Mouse (Mus musculus) right cerebral cortex, adult 18-20 months (tissue): ENCODE data around the gene Ctla4.

Experiments
- DNase-seq: peaks from one replicate; pipeline ENCODE4 v3.0.0; 2022; ENCODE audit warnings: mixed read lengths

Gene Ctla4

DNA sequence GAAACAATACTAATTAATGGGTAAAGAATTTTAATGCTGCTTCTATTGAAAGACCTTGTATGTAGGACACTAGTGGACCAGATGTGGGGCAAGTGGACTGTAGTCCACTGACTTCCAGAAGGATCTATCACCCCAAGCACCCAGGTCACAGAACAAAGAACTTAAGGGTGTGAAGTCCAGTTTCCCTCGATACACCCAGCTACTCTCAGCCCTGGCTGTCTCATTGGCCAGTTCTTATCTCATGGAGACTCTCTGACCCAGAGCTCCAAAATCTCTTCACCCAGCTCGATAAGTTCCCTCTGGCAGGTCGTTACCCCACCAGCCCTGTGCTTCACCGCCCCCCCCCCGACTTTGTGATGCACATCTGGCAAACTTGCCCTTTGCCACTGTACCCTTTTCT lies 20.8 kb upstream of the Ctla4 start:
- no peak for DNase-seq

DNA sequence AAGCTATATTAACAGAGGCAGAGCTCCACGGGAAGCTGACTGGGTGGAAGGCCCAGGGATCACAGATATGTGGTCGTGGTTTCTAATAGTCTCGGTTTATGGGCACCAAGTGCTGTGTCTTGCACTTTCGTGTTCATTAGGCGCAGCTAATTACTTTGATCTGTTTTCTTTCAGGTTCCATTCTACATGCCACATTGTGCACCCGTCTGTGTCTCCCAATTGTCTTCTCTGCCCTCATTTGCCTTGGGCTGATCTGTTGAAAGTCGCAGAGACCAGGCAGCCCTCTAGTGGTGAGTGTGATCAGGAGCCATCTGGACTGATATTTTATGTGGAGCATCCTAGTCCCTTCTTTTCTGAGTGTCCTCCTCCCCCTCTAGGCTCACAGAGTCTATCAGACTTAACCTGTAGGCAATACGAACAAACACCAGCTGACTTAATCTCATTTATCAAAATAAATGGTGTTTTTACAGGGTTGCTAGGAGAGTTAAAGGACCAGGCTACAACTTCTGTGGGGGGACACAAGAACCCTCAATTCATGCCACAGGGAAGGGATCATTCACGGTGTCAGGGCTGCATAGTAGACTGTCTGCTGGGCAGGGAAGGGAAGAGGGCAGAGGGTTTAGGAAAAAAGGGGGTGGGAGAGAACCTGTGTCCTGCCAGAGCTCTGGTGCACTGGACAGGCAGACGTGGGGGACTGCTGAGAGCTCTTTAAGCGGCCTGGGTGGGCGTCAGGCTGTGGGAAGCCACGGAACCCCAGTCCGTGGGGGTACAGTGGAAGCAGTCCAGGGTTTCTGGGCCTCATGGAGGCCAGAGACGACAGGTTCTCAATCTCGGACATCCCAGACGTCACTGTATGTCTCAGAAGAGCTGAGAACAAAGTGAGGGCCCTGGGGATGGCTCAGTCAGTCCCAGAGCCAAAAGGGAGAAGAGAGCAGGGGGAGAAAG lies 18.2 kb upstream of the Ctla4 start:
- peak; percentile 55 for DNase-seq

DNA sequence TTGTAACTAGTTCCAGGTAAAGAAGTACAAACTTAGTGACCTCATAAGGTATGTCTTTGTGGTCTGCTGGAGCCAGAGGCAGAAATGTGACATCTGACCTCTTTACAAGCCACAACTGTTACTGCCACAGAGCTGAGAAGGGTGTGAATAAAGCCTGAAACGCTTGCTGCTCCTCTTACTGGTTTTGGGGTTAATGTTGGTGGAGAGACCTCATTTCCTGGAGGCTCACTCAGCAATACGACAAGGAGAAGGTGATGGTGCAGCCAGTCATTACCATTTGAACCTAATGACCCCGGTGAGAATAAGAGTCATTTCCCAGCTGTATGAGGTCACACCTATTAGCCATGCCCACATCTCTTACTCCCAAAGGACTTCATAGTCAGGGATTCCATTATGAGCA lies 11.5 kb upstream of the Ctla4 start:
- no peak for DNase-seq

DNA sequence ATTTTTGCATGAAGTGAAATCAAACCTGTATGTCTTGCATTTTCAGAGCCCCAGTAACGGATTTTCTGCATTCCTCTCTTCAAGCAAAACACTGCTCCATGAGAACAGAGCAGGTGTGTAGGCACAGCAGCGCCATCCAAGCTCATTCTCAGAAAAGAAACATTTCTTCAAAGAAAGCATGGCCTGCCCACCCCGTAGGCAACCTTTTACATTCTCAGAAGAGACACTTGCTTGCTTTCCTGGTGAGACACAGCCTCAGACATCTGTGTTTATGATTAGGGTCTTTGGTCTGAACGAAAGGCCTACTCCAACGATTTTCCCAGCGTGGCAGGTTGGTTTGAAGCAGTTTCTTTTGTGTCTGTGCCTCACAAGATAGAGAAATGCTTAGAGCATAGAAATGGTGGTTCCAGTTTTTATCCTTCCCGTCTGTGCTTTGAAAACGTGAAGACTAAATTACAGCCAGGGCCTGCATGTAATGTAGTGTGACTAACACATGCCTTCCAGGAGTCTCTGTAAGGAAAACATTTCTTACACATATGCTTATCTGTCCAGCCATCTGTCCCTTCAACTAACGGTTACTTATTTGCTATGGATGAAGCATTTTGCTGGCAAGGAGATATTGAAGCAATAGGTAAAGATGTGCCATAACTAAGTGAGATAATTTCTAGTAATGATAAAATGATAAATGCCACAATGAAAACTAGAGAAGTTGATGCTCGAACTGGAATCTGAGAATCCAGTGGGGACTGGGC lies 6.5 kb upstream of the Ctla4 start:
- no peak for DNase-seq

DNA sequence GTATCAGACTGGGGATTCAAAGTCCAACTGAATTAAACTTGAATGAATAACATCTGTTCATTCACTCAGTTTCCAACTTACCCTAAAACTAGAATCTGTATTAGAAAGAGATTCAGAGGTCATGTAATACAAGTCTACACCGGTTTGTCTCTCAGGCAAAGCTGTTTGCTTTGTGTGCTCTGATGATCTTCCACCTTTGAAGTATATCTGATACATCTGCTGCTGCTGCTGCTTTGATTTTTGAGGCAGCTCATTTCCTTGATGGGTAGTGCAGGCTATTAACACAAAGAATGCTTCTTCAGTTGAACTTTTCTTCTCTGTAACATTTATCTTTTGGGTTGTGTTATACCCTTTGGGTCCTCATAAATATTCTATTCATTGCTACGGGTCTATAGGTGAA lies 4.0 kb upstream of the Ctla4 start:
- no peak for DNase-seq

DNA sequence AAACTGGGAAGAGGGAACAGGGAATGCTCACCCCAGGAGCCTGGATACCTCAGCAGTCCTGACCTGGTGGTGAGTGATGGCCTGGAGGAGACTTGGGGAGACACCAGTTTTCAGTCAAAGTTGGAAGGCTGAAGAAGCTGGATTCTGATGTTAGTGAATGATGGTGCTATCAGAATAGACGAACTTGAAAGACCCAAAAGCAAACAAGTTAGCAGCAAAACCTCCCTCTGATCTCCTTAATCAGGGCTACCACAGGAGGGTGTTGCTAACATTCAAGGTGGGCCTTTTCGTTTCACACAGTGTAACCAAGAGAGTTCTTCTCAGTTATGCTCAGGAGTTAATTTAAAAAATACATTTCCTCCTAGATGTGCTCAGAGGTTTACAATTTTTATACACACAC lies 3.5 kb upstream of the Ctla4 start:
- no peak for DNase-seq

DNA sequence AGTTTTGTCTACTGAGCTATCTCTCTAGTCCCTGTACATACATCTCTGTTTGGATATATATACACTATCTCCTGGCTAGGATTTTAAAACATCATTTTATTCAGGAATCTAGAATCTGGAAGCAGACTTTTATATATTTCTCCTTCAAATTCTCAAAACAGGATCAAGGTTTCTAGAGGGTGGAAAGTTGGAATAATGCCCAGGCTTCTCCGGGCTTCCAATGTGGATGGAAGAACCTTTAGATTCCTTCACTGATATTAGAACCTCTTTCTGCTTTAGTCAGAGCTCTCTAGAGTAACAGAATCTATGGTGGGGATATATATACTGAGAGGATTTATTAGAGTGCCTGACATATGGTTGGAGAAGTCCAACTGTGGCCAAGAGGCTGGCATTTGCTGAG lies 2.2 kb upstream of the Ctla4 start:
- no peak for DNase-seq

DNA sequence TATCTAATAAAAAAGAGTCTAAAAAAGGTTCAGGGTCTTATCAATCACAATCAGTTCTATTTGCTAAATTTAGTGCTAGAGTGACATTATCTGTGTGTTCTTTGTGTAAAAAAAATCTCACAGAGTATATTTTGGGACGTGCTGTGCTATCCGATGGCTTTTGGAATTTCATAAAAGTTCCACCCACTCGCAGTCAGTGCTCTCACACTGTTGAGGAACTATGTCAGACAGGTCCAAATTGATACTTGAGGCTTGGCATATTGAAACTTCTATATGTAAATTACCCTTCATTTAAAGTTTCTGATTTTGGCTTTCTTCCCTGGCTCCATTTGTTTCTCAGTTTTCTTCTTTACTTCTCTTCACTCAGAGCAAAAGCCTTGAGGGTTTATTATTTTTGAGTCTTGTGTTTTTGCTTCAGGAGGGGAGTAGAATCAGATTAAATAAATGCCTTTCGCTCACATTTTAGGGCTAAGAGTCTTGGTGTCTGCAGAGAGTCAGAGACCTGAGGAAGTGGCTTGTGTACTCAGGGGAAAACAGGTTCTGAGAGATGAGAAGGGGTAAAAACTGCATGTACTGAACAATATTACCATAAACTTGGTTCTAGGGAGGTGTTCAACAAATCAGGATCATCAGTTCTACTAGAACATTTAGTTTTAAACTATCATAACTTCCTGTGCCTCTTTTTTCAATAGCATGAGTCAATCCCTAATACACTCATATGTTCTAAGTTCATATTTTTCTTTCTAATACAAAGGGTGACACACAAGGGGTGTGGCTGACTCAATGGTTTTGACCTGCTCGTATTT lies 11.5 kb downstream of the Ctla4 start:
- DNase-seq: peak; percentile 10

DNA sequence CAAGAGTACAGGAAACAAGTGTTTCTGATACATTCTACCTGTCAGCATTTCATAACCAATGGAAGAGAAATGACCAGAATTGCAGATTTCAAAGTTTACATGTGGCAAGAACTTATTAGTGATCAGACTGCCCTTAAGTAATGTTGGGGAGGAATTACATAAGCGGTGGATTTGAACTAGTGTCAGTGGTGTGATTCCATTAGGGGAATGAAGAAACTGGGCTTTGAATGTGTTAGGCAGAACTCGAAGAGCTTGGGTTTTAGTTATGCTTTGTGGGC lies 12.1 kb downstream of the Ctla4 start:
- DNase-seq: no peak

DNA sequence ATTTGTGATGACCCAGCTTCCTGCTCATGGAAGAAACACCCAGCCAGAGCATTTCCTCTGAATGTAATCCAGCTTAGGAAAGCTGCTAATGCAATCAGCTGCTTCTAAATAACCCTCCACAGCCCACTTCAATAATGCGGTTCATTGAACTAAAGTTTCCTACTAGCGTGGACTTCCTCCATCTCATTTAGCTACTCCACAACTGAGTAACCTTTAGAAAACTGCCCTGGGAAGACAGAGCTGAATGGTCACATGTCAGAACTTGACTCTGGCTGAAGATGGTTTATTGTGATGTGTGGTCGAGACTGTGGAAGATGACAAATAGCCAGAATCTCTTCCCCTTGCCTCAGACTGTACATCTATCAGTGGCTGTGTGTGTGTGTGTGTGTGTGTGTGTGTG lies 12.4 kb downstream of the Ctla4 start:
- DNase-seq: no peak

DNA sequence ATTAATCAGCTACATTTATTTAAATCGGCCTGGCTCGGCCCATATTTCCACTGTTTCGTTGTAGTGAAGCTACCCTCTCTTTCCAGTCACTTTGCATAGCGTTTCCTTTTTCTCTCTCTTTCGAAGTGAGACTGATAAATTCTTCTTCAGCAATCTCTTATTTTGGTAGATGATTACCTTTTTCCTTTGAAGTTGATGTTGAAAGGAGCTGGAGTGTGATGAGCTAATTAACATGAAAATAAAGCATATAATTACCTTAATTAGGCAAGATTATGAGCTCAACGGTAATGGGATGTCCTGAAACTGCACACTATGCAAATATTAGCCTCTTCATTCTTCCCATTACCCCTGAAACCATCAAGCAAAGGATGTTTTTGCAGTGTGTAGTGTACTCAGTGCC lies 15.7 kb downstream of the Ctla4 start:
- no peak for DNase-seq

DNA sequence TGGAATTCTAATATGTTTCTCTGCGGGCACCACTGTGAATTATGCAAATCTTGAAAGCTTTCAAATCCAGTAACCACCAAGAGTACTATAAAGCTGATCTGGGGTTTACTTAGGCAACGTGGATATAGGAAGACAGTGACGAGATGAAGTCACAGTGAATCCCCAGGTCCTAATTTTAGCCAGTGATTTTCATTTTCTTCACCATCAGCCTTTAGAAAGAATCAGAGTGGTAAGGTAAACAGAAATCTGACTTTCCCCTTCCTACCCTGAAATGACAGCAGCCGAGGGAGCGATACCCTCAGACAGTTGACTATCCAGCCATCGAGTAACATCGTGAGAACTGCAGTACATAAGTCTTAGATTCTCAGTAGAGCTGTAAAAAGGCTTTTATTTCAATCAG lies 16.3 kb downstream of the Ctla4 start:
- DNase-seq: no peak

DNA sequence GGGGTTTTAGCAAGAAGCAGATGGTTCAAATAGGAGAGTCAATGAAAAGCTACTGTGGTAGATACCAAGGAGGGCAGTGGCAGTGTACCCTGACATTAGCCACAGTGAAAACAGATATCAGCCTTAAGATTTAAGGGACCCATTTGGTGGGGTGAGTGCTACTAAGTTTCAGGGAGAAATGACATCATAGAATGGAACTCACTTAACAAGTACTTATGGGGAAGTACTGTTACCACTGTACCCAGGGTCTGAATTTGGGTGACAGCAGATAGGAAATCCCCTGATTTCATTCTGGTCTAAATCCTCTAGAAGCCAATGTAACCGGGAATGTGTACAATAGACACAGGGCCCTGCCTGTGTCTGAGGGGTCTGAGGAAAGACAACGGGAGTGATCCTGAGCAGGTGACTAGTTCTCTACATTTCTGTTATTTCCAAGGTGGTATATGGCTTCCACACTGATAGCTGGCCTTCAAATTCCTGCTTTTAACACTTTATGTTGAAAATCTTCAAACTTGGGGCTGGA lies 17.7 kb downstream of the Ctla4 start:
- no peak for DNase-seq

DNA sequence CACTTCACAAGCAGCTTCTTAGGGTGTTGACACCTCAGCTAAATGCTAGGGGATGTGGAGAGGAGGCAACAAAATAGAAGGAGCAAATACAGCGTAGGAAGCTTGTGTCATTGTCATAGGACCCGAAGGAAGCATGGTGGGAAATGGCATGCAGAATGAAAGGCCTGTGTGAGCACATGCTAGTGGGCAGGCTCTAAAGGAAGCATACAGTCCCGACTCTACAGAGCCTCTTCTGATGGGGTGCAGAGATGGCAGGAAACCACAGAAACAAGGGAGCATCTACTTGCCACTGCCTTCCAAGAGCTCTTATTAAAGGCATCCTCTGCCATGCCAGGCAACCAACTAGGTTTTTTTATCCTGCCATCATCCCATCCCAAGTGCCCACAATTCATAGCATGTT lies 20.7 kb downstream of the Ctla4 start:
- no peak for DNase-seq

DNA sequence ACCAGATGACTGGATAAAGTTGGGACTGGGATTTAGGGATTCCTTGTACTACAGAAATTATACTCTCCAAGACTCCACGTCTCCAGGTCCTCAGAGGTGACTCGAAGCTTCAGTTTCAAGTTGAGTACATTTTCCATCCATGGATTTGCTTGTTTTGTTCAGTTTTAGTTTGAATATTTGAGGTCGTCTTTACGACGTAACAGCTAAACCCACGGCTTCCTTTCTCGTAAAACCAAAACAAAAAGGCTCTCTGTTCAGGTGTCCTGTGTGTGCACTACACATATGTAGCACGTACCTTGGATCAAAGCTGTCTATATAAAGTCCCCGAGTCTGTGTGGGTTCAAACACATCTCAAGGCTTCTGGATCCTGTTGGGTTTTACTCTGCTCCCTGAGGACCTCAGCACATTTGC lies 22.0 kb downstream of the Ctla4 start:
- no peak for DNase-seq

DNA sequence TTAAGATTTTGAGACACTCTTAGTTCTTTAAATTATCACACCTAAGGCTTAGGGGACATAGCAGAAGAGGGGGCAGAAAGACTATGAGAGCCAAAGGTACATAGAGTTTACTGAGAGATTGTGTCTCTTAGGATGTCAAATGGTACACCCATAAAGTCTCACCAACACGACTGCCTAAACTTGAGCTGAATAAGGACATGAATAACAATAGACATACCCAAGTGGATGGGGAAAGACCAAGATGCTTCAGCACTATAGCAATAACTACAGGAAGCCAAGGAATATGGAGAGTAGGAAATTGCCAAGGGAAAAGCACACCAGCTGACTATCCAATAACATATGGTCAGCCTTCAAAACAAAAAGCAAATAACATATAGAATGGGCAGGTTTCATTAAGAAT lies 22.9 kb downstream of the Ctla4 start:
- no peak for DNase-seq

DNA sequence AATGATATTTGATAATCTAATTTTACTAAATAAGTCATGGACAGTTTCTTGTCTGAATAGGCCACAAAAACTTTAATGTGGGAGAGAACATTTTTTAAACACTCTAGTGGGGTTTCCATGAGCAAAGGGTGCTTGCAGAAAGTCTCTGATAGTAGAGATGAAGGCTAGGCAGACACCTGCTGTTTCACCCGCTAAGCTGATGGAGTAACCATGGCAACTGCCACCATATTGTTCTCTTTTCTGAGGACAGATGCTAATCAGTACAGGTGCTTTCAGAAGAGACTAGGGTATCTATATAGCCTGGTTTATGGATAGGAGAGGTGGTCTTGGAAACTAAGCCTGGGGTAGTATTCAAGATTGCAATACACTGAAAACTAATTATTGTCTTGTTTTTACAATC lies 24.0 kb downstream of the Ctla4 start:
- no peak for DNase-seq

DNA sequence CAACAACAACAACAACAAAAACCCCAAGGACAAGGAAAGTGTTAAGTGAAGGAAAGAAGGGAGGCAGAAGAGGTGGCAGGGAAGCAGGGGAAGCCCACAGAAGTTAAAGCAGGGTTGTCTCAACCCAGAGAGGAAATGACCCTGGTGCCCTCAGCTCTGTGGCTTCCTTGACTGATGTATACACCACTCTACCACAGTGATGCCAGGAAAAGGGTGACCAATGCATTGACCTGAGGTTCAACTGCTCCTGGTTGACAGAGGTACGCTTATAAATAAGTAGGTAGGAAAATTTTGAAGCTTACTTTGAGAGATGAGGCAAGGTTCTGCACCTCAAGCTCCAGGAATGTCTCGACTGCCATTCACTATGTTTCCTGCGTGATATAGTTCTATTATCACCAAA lies 24.8 kb downstream of the Ctla4 start:
- no peak for DNase-seq

DNA sequence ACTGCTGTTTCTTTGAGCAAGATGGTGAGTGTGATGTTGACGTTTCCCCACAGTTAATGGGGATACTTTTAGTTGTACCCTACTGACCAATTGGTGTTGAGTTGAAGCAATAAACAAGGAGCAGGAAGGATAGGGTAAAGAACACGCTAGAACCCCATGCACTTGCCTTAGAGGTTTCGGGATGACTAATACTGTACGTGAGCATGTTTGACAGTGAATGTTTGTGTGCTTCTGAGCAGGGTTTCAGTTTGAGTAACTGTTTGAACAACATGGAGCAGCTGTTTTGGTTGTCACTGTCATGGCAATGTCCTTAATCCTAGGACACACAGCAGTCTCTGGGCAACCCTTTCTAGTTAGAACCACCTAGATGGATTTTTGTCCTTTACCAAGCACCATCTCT lies 26.5 kb downstream of the Ctla4 start:
- no peak for DNase-seq

DNA sequence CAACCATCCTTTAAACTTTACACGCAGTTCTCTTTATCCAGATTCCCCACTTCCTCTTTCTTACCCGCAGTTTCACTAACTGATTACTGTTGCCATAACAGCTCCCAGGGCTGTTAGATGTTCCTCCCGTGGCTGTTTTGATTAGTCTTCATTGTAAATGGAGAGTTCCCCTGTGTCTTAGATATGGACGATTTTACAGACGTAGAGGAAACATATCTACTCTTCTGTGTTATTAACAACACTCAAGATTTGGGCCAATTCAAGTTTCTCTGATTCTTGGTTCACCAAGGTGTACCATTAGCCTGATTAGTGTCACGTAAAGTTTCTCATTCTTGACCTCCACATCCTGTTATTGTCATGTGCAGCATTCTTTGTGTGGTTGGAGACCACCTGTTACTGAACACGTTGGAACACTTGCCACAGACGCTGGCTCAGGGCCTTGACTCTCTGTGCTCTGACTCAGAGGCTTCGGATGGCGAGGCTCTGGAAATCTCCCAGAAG lies 29.5 kb downstream of the Ctla4 start:
- DNase-seq: no peak

DNA sequence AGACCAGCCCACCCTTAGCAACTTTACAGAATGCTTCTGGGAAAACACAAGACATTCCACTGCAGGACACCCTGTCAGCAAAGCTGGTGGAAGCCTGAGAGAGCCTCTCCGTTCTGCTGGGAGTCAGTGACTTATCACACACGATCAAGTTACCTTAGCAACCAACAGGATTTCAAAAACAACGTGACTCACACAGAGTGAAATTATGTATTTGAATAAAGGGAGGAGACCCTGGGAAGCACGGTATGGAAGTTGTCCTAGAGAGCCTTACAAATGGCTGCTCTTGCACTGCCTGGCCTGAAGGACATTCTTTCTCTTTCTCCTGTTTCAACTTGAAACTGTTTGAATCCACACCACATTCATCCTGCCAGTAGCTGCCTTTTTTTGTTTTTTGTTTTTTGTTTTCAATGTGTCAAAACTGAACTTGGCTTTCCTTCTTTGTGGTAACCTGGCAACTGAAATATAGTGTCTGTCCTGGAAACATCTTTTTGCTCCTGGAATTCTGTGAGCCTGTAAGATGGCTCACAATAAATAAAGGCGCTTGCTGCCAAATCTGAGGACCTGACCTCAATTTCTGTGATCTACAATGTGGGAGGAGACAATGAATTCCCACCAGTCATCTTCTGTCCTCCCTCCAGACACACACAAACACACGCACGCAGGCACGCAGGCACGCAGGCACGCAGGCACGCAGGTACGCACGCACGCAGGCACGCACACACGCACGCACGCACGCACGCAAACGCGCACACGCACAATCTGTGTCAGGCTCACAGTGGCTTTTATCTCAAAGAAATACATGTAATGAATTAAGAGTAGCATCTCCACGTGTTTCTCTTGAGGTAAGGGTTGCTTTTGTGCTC lies 33.9 kb downstream of the Ctla4 start:
- no peak for DNase-seq

DNA sequence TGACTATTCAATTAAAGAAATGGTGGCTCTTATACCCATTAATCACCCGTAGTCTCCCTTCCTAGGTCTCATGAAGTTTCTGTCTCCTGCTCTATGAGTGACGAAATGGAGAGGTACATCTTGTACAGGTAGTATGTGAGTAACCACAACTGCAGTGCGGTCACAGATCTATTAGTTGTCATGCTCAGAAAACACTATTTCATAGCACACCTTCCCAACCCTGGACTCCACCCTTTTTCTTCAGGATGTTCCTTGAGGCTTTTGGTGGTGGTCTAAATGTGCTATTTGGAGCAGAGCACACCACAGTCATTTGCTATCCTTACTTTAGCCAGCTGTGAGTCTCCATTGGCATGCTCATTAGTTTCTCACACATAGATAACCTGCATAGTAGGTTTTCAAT lies 42.2 kb downstream of the Ctla4 start:
- DNase-seq: no peak
